Mouse (Mus musculus) limb, embryonic 14.5 days (tissue): ENCODE measurements at regions not wholly inside any gene's neighbourhood (a gene's known extent, or its start where the extent isn't known, plus 50 kb on each side); places are given as distances from the start of the nearest gene placed in this dataset.

ENCODE experiments used
- ATAC-seq: fragments of 200-750 bp; cut with Nextera tagmentation; 2 replicates; pipeline ENCODE4 v1.8.0; 2017; ENCODE audit warnings: low read depth, moderate number of reproducible peaks, moderate TSS enrichment; ENCODE audit not compliant: low FRiP score
- DNase-seq: peaks from one replicate; pipeline ENCODE4 v3.0.0-alpha.2; 2015; ENCODE audit warnings: low spot score
- H3K27ac ChIP-seq: fragments of 300-500 bp; sonication (generic); replicated peaks from 2 replicates; pipeline ENCODE4 v1.5.1; 2014; ENCODE audit warnings: low read depth, mild to moderate bottlenecking, low read length, moderate library complexity, mixed read lengths
- H3K27me3 ChIP-seq: fragments of 300-500 bp; sonication (generic); 2 replicates; pipeline ENCODE4 v1.6.1; 2014; ENCODE audit warnings: low read length, mixed read lengths; ENCODE audit not compliant: control insufficient read depth, insufficient read depth
- H3K36me3 ChIP-seq: fragments of 300-500 bp; sonication (generic); 2 replicates; pipeline ENCODE4 v1.6.1; 2014; ENCODE audit warnings: mild to moderate bottlenecking, low read length, moderate library complexity, mixed read lengths; ENCODE audit not compliant: control insufficient read depth, insufficient read depth
- H3K4me1 ChIP-seq: fragments of 300-500 bp; sonication (generic); 2 replicates; pipeline ENCODE4 v1.6.1; 2014; ENCODE audit warnings: antibody characterized with exemption, low read length, mixed read lengths; ENCODE audit not compliant: control insufficient read depth, insufficient read depth
- H3K4me2 ChIP-seq: fragments of 300-500 bp; sonication (generic); replicated peaks from 2 replicates; pipeline ENCODE4 v1.6.1; 2014; ENCODE audit warnings: low read depth, mild to moderate bottlenecking, low read length, moderate library complexity; ENCODE audit not compliant: severe bottlenecking
- H3K4me3 ChIP-seq: fragments of 300-500 bp; sonication (generic); replicated peaks from 2 replicates; pipeline ENCODE4 v1.5.1; 2014; ENCODE audit warnings: low read length
- H3K9ac ChIP-seq: fragments of 300-500 bp; sonication (generic); 2 replicates; pipeline ENCODE4 v1.6.1; 2014; ENCODE audit warnings: mild to moderate bottlenecking, low read depth, low read length, moderate library complexity; ENCODE audit not compliant: severe bottlenecking
- H3K9me3 ChIP-seq: fragments of 300-500 bp; sonication (generic); 2 replicates; pipeline ENCODE4 v1.6.1; 2016; ENCODE audit warnings: low read length; ENCODE audit not compliant: control insufficient read depth
- POLR2A ChIP-seq: fragments of 200-500 bp; IDR thresholded peaks from 2 replicates; pipeline ENCODE4 v1.8.0; 2012; ENCODE audit warnings: inconsistent platforms, mild to moderate bottlenecking, moderate library complexity, borderline replicate concordance; ENCODE audit not compliant: insufficient read depth, insufficient read length; ENCODE audit errors: extremely low read depth

DNA sequence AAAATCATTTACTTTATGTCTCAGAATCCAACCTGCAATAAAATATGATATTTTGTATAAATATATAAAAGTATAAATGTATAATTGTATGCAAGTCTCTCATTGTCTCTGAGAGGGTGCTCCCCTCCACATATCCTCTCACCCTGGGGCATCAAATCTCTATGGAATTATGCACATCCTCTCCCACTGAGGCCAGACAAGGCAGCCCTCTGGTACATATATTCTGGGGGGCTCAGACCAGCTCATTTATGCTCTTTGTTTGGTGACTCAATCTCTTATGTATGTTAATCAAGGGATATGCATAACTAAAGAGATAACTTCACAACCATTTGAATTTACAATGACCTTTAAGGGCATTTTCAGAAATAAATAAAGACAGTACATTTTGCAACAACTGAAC, 92.5 kb upstream of the Kcnd2 start:
- ATAC-seq (no peak), DNase-seq (no peak)
- Histone ChIP-seq H3K4me2 (no peak overlapping the region), H3K36me3 (no peaks in the 10 kb centered on the region), H3K9me3 (no peaks in the 10 kb centered on the region), H3K4me3 (no peak overlapping the region), H3K4me1 (no peaks in the 10 kb centered on the region), H3K27me3 (no peaks in the 10 kb centered on the region), H3K27ac (no peak overlapping the region), H3K9ac (no peak overlapping the region)
- TF ChIP-seq POLR2A = no peak
